Mouse (Mus musculus): ENCODE results near the gene Fdx1l.

Fdx1l gene

GRCm38 (mm10) chr9:21073044-21073840, at the start of gene Fdx1l, which contains the start of gene Gm49373:
Fdx1l (minus strand) TSS chr9:21073614.
Gm49373 (minus strand) TSS chr9:21073096.
- DNase-seq = peak; percentile 87

GRCm38 (mm10) chr9:21121483-21121882, 48.1 kb upstream of the Fdx1l start:
- DNase-seq = no peak

- DNase-seq = no peak
Observed at GRCm38 (mm10) chr9:21117073-21117472, 43.7 kb upstream of the Fdx1l start.

- DNase-seq = no peak
Observed at GRCm38 (mm10) chr9:21115105-21115504, 41.7 kb upstream of the Fdx1l start.

GRCm38 (mm10) chr9:21114190-21114589, 40.8 kb upstream of the Fdx1l start:
- DNase-seq = peak; percentile 26

- DNase-seq = no peak
Observed at GRCm38 (mm10) chr9:21113751-21114150, 40.3 kb upstream of the Fdx1l start.

- no peak for DNase-seq
Observed at GRCm38 (mm10) chr9:21107607-21108237, 34.3 kb upstream of the Fdx1l start.

- no peak for DNase-seq
Observed at GRCm38 (mm10) chr9:21105760-21106564, 32.5 kb upstream of the Fdx1l start.

GRCm38 (mm10) chr9:21104814-21105213, 31.4 kb upstream of the Fdx1l start:
- DNase-seq = no peak

- DNase-seq = no peak
Observed at GRCm38 (mm10) chr9:21102076-21102475, 28.7 kb upstream of the Fdx1l start.

GRCm38 (mm10) chr9:21100447-21101161, 27.2 kb upstream of the Fdx1l start:
- no peak for DNase-seq

- DNase-seq = no peak
Observed at GRCm38 (mm10) chr9:21097793-21098192, 24.4 kb upstream of the Fdx1l start.

- no peak for DNase-seq
Observed at GRCm38 (mm10) chr9:21095958-21096357, 22.5 kb upstream of the Fdx1l start.

- DNase-seq = peak; percentile 45
Observed at GRCm38 (mm10) chr9:21093423-21093822, 20.0 kb upstream of the Fdx1l start.

- peak; percentile 98 for DNase-seq
Observed at GRCm38 (mm10) chr9:21091707-21092320, 18.4 kb upstream of the Fdx1l start, which contains the start of the genes Gm38431 and Raver1. Gm38431 (minus strand) TSS chr9:21091997. Raver1 (minus strand) TSS chr9:21092008.

GRCm38 (mm10) chr9:21090972-21091706, 17.7 kb upstream of the Fdx1l start:
- DNase-seq = peak; percentile 57

- DNase-seq = peak; percentile 50
Observed at GRCm38 (mm10) chr9:21090537-21090936, 17.1 kb upstream of the Fdx1l start.

- DNase-seq = no peak
Observed at GRCm38 (mm10) chr9:21083324-21083723, 9.9 kb upstream of the Fdx1l start.

GRCm38 (mm10) chr9:21081127-21081526, 7.7 kb upstream of the Fdx1l start:
- DNase-seq = no peak

GRCm38 (mm10) chr9:21075625-21076024, 2.2 kb upstream of the Fdx1l start:
- DNase-seq = no peak

GRCm38 (mm10) chr9:21074173-21074572, 759 bp upstream of the Fdx1l start:
- no peak for DNase-seq

Data from cerebellum, adult 9-10 months (tissue).